Mouse (Mus musculus) gastrocnemius, postnatal 4 days (tissue): ENCODE measurements around the gene Ttll4. TPM values are rescaled to one million over a fixed set of nuclear protein-coding genes. Genes with fewer than 3 reads are reported as not detected.

Experiments
- DNase-seq, 2 experiments: peaks; one replicate each; pipeline ENCODE4 v3.0.0; 2021 to 2022; ENCODE audit warnings: low spot score in 2 of 2, mixed read lengths in 2 of 2
- total RNA-seq, 2 experiments: library from RNA; stranded (reverse); gene quantifications; 2 replicates each; pipeline ENCODE4 v1.2.3; 2021

The Ttll4 gene
- total RNA-seq, 2 experiments from 2014 or later = 19.5 to 20.5 TPM

DNA sequence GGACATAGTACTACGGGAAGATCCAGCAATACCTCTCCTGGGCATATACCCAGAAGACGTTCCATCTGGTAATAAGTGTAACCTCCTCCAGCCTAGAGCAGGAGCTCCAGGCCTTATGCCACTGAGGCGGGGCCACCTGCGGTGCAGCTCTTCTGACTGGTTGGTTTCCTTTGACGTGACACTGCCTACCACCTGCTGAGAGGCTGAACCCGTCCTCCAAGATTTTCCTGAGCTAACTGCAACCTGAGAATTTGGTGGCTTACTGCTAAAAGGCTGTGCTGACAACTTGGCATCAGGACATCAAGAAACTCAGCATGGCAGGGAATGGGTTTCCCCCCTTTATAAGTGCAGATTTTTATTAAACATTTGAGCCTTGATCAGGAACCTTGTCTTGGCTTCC lies 48.0 kb downstream of the Ttll4 start:
- no peak for DNase-seq

GRCm38 (mm10) chr1:74712046-74712445 lies 50.5 kb downstream of the Ttll4 start:
- DNase-seq = no peak

DNA sequence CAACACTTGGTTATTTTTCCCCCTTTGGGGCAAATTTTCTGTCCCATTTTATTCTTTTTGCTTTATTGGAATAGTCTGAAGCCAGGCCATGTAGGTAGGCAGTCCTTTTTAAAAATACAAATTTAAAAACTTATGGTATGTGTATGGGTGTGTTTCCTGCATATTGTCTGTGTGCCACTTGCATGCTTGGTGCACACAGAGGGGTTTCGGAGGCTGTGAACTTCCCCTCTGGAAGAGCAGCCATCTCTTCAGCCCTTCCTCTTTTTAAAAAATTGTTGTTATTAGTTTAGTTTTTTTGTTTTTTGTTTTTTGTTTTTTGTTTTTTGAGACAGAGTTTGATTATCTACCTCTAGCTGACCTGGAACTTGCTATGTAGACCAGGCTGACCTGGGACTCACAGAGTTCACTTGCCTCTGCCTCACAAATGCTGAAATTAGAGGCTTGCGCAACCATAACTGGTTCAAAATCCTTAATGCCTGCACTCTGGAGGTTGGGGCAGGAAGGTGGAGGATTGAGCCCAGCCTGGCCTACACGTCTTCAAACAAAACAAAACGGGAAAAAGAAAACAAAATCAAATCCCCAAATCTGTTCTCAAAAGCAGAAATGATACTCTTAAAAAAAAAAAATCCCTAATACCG lies 51.0 kb downstream of the Ttll4 start:
- no peak for DNase-seq

DNA sequence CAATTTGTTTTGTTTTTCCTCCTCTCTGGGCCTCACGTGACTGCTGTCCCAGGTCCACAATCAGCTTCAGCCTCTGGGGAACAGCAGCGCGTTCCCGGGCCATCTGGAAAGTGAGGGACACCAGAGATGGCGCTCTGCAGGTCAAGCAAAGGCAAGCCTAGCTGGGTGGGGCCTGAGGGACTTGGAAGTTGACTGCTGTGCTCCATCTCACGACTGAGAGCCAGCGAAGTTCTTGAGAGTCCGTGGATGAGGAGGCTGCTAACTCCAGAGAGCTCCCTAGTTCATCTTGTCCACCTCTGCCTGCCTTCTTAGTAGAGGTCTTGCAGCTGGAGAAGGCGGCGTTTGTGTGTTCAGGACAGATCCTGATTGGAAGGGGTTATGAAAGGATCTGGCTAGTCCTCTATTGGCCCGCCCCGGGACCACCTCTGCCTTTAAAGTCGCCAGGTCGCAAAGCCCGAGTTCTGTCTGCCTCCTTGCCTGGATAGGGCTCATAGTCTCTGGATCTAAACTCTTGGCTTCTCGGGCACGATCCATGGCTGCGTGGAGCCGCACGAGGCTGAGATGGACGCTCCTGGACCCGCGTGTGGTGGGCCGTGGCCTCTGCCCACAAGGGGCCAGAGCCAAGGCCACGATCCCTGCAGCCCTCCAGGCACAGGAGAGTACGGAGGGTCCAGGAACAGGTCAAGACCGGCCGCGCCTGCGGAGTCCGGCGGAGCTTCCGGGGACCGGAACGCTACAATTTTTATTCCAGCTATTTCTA lies 51.7 kb downstream of the Ttll4 start, which contains the start of gene Cyp27a1:
Cyp27a1 (plus strand) TSS at position 476 of the 760 bp plus-strand sequence.
- DNase-seq = peak; percentile 24 to 53

DNA sequence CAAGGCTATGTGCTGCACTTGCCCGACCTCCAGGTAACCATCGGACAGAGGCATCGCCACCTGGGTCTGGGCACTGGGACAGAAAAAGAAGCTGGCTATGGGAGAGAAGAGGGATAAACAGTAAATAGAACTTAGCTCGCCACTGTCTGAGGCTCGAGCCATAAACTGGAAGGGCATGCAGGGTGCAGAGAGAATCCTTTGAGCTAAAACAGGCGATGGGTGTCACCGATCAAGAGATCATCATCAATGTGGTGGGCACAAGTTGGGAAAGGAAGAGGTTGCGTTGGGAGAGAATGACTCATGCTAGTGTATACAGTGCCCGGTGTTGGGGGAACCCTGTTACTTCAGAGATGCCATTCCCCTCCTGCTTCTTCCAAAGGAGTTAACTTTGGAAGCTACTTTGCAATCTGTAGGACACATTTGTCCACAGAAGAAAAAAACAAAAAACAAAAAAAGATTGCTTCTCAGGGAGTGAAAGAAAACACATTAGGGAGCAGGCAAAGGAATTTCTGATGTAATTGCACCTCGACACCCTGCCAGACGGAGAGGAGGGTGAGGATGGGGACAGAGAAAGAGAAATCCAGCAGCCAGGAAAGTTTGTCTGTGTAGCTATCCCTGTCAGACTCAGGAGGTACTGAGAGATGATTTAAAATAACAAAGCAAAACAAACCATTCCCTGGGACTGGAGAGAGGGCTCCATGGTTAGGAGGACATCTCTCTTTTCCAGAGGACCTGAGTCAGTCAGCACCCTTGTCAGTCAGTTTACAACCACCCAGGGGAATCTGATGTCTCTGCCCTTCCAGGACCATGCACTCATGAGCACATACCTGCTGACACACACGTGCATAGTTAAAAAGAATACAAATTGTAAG lies 52.5 kb downstream of the Ttll4 start:
- no peak for DNase-seq

GRCm38 (mm10) chr1:74714967-74715366 lies 53.4 kb downstream of the Ttll4 start:
- no peak for DNase-seq

- DNase-seq = no peak
These were observed 53.9 kb downstream of the Ttll4 start for GRCm38 (mm10) chr1:74715468-74715867.

DNA sequence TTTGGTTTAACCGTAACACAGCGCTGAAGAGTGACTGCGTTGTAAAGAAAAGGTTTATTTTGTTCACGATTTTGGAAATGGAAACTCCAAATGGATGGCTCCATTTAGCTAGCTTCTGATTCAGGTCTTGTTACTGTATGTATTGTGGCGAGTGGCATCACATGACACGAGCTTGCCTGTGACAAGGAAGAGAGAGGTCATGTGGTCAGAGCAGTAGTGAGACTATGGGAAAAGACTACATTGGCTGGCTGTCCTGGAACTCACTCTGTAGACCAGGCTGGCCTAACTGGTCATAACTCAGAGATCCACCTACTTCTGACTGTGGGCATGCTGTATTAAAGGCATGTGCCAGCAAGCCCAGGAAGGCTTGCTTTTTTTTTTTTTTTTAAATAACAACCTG lies 54.3 kb downstream of the Ttll4 start:
- DNase-seq = no peak

DNA sequence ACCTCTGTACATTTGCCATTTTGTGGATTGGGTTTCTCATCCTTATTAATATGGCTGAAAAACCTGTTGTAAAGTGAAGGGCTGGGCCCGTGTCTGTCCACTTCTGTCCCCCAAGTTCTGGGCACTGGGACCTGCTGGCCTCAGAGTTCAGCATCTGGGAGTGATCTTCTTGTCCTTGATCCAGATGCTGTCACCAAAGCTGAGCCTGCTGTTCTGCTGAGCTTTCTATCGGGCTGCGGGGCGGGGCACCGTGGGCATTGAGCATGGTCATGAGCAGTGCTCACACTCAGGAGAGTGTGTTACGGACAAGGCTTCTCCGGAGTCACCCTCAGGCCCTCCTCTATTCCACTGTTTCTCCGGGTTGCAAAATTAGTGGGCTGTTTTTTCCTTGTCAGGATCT lies 56.6 kb downstream of the Ttll4 start:
- no peak for DNase-seq

DNA sequence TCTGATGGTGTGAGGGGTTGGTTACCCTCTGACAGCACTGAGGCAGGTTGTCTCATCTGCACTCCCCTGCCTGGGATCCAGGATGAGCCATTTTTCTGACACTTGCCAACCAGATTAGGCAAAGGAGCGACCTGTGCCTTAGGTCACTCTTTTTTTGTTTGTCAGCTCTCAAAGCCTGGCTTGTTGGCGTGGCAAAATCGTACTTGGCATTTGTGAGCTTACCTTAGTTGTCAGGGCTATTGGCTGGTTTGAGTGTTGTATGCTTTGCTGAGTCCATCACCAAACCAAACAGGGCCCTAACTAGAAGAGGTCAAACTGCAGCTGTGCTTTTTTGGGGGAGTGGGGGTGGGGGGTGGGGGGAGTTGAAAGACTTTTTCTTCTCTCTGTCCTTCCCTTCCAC lies 57.7 kb downstream of the Ttll4 start:
- no peak for DNase-seq

DNA sequence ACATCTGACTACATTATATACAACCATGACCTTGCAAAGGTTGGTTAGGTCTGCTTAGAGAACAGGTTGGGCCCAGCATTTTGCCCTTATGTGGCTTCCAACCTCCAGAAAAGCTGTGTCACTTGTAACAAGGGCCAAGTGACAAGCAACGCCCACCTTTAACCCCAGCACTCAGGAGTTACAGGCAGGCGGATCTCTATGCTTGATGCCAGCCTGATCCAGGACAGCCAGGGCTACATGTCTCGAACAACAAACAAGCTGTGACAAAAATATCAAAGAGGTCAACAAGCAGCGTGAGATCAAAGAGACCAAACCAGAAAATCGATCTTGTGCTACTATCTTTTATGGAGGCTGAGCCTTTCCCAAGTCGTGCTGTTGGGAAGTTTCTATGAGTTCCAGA lies 60.1 kb downstream of the Ttll4 start:
- no peak for DNase-seq

GRCm38 (mm10) chr1:74723748-74724147 lies 62.2 kb downstream of the Ttll4 start:
- no peak for DNase-seq

DNA sequence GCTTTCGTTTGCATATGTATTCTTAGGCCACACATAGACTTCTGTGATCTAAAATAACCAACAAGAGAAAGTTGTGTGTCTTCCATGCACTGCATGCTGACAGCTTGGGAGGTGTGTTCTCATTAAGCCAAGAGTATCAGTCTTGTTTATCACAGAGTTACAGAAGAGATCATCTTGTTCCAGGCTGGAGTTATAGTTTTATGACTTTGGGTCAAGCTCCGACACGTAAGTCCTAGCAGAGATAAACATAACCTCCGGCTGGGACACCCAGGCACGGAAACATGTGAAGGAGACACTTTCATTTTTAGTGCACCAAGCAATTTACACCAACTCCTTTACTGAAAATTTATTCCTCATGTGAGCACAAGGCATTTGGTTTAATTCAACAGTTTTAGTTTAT lies 64.6 kb downstream of the Ttll4 start:
- DNase-seq = no peak

DNA sequence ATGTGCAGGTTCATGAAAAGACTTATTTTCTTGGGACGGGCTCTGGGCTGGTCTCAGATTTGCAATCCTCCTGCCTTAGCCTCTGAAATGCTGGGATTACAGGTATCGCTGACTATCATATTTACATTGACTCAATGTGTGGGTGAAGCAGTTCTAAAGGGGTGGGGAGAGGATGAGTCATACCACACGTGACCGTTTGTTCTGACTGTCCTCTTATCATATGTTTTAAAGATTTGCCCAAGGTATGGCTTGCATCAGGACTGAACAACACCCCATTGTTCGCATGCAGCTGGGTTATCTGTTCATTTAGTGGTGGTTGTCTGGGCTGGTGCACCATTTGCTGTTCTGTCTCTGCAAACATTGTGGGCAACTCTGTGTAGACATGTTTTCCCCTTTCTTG lies 65.1 kb downstream of the Ttll4 start:
- no peak for DNase-seq

GRCm38 (mm10) chr1:74728446-74728845 lies 66.9 kb downstream of the Ttll4 start:
- DNase-seq = no peak

DNA sequence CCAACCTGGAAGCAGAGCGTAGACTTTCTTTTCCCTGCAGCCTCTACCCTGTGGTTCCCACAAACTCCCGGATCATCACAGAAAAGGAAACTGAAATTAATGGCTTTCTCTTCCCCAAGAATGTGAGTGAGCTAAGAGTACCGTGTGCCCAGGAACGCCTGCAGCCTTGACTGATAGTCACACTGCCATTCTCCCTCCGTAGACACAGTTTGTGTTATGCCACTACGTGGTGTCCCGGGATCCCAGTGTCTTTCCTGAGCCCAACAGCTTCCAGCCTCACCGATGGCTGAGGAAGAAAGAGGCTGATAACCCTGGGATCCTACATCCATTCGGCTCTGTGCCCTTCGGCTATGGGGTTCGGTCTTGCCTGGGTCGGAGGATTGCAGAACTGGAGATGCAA lies 75.4 kb downstream of the Ttll4 start:
- no peak for DNase-seq

GRCm38 (mm10) chr1:74737500-74737899 lies 76.0 kb downstream of the Ttll4 start:
- no peak for DNase-seq

GRCm38 (mm10) chr1:74740846-74741245 lies 79.3 kb downstream of the Ttll4 start:
- no peak for DNase-seq

GRCm38 (mm10) chr1:74747335-74747734 lies 85.8 kb downstream of the Ttll4 start:
- DNase-seq = peak in 1 of 2 experiments; percentile 21

DNA sequence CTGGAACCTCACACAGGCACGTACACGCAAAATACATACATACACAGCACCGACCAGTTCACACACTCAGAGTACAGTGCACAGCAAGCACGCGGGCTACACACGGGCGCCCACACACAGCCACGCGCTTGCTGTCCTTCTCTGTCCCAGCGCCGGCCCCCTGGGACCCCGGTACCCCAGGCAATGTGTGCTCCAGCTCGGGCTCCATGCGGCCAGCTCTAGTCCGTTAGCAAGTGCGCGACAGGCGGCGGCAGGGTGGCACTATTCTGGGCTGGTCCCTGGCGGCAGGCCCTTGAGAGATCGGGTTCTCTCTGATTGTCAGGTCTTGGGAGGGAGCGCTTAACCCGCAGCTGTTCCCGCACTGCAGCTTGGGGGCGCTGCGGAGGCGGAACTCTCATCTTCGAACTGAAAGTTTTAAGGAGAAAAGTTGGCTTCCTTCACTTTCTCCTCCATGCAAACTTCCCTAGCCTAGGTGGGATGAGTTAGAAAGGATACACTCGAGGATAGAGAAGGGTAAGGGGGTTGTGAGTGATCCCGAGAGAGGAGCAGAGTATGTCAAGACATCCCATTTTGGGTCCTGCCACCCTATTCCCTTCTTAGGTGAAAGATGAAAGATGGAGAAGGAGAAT lies 87.2 kb downstream of the Ttll4 start, which contains the start of gene Prkag3:
Prkag3 (minus strand) TSS at position 579 of the 629 bp plus-strand sequence.
- DNase-seq = peak; percentile 60 to 73

- DNase-seq = peak in 1 of 2 experiments; percentile 55
These were observed 87.8 kb downstream of the Ttll4 start for GRCm38 (mm10) chr1:74749301-74749700.
